Mouse (Mus musculus) R1 (cell line): ENCODE data around the gene Srsf12.

ENCODE experiments used
- DNase-seq: peaks from one replicate; pipeline ENCODE4 v3.0.0-alpha.2; 2018; ENCODE audit warnings: low read depth, low spot score

Srsf12 gene

GRCm38 (mm10) chr4:33248915-33249314, 40.1 kb downstream of the Srsf12 start:
- no peak for DNase-seq

- peak; percentile 78 for DNase-seq
Observed at GRCm38 (mm10) chr4:33249716-33250230, 41.0 kb downstream of the Srsf12 start.

- DNase-seq = no peak
Observed at GRCm38 (mm10) chr4:33250867-33251266, 42.1 kb downstream of the Srsf12 start.

- peak; percentile 79 for DNase-seq
Observed at GRCm38 (mm10) chr4:33254706-33255105, 45.9 kb downstream of the Srsf12 start.

- DNase-seq = peak; percentile 63
Observed at GRCm38 (mm10) chr4:33257263-33257964, 48.6 kb downstream of the Srsf12 start.

- no peak for DNase-seq
Observed at GRCm38 (mm10) chr4:33260311-33260710, 51.5 kb downstream of the Srsf12 start.

- DNase-seq = peak; percentile 46
Observed at GRCm38 (mm10) chr4:33261311-33261753, 52.5 kb downstream of the Srsf12 start.

GRCm38 (mm10) chr4:33262897-33263296, 54.1 kb downstream of the Srsf12 start:
- DNase-seq = peak; percentile 55

GRCm38 (mm10) chr4:33264979-33265726, 56.4 kb downstream of the Srsf12 start:
- DNase-seq = peak; percentile 99

- DNase-seq = peak; percentile 84
Observed at GRCm38 (mm10) chr4:33270386-33271314, 61.9 kb downstream of the Srsf12 start.

GRCm38 (mm10) chr4:33273437-33273836, 64.6 kb downstream of the Srsf12 start:
- no peak for DNase-seq

GRCm38 (mm10) chr4:33281891-33282685, 73.3 kb downstream of the Srsf12 start:
- DNase-seq = no peak
